Mouse (Mus musculus) R1 (cell line): ENCODE data around the gene Gm8906.
"Not testable (repeated sequence)": the region's sequence is repeated elsewhere in the genome, so short reads cannot be mapped to it uniquely, and the experiment has no call there.

Experiments used
- DNase-seq: peaks from one replicate; pipeline ENCODE4 v3.0.0-alpha.2; 2018; ENCODE audit warnings: low read depth, low spot score

Gm8906 gene

DNA sequence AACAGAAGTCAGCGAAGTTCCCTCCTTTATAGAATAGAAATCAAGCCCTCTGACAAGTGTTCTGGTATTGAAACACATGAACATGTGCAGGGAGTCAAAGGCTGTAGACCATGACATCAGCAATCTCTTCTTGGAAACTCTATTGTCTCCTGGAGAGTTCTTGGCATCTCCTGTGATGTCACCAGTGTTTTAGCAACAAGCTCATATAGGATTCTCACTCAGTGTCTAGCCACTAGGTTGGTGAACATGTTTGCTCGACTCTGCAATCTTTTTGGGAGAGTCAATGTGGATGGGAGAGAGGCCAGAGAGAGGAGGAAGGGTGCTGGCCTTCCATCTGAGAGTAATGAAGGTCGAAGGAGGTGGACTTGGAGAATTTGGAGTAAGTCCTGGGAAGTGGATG lies at the start of gene Gm8906:
Gm8906 (plus strand) TSS at position 301 of the 400 bp plus-strand sequence.
- DNase-seq, result not testable (repeated sequence)
